Mouse (Mus musculus): Measurements from ENCODE around the gene Krtap16-1. TPM values are rescaled to one million over a fixed set of nuclear protein-coding genes. Genes with fewer than 3 reads are reported as not detected.

Krtap16-1 gene
- total RNA-seq, 2 experiments from 2014 or later, result not detected

GRCm38 (mm10) chr11:99965961-99966360 lies 20.4 kb downstream of the Krtap16-1 start:
- ATAC-seq (replicated peaks; ENCODE audit: poor library complexity, severe bottlenecking), result no peak

- ATAC-seq (replicated peaks; ENCODE audit: poor library complexity, severe bottlenecking), result no peak
Observed at GRCm38 (mm10) chr11:99964213-99964612, 22.2 kb downstream of the Krtap16-1 start.

DNA sequence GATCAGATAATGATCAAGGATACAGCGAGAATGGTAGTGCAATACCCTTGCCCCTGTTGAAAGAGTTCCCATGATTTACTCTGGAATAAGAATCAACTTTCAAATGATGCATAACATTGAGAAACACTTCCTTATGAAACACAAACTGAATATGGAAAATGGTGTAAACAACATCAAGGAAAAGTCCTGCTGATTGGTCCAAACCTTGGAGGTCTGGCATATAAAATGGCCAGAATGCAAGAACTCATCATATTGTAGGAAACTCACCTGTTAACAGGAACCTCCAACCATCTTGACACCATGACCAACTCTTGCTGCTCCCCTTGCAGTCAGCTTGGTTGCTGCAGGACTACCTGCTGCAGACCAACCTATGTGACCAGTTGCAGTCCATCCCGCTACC lies 38.2 kb downstream of the Krtap16-1 start, which contains the start of gene Krtap9-5:
TSS of gene Krtap9-5 (plus strand) at position 301 of the 400 bp plus-strand sequence.
- no peak for ATAC-seq (replicated peaks; ENCODE audit: poor library complexity, severe bottlenecking)

- ATAC-seq (replicated peaks; ENCODE audit: poor library complexity, severe bottlenecking), result no peak
Observed at GRCm38 (mm10) chr11:99937751-99938264, 48.6 kb downstream of the Krtap16-1 start.

DNA sequence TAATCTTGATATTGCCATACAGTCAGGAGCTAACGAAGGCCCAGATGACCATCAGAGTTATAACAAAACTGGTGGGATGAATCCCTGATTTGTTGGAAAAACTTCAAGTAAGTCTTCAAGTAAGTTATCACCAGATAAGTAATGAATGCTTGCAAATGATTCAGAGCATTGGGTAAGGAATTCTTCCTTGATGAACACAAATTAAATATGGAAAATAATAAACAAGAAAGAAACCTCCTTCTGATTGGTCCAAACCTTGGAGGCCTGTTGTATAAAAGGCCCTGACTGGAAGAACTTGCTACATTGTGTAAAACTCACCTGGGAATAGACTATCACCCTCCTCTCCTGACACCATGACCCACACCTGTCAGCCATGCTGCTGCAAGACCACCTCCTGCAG lies 50.4 kb downstream of the Krtap16-1 start, which contains the start of gene Krtap31-2:
TSS of gene Krtap31-2 (plus strand) at position 301 of the 400 bp plus-strand sequence.
- no peak for ATAC-seq (replicated peaks; ENCODE audit: poor library complexity, severe bottlenecking)

Other genes starting within 250 kb of the Krtap16-1 start
Only the 30 nearest of the 32 such genes appear.
- gene Krtap4-8, start 205.9 kb downstream of the Krtap16-1 start, total RNA-seq (2014; fragmentation: Nextera tagmentation), result not detected in 2 replicates
- not detected in 2 replicates for gene Krtap4-8, start 205.9 kb downstream of the Krtap16-1 start, total RNA-seq (2017)
- gene Krtap4-9, start 201.4 kb downstream of the Krtap16-1 start, total RNA-seq (2014; fragmentation: Nextera tagmentation), result not detected in 2 replicates
- not detected in 2 replicates for gene Krtap4-9, start 201.4 kb downstream of the Krtap16-1 start, total RNA-seq (2017)
- gene Gm11596, start 193.1 kb downstream of the Krtap16-1 start, total RNA-seq (2014; fragmentation: Nextera tagmentation), result not detected in 2 replicates
- gene Gm11596, start 193.1 kb downstream of the Krtap16-1 start, total RNA-seq (2017), result not detected in 2 replicates
- gene Gm11569, start 187.7 kb downstream of the Krtap16-1 start, total RNA-seq (2014; fragmentation: Nextera tagmentation), result not detected in 2 replicates
- gene Gm11569, start 187.7 kb downstream of the Krtap16-1 start, total RNA-seq (2017), result not detected in 2 replicates
- not detected in 2 replicates for gene Gm11554, start 182.2 kb downstream of the Krtap16-1 start, total RNA-seq (2014; fragmentation: Nextera tagmentation)
- gene Gm11554, start 182.2 kb downstream of the Krtap16-1 start, total RNA-seq (2017), result not detected in 2 replicates
- not detected in 2 replicates for gene Krtap4-13, start 176.7 kb downstream of the Krtap16-1 start, total RNA-seq (2014; fragmentation: Nextera tagmentation)
- gene Krtap4-13, start 176.7 kb downstream of the Krtap16-1 start, total RNA-seq (2017), result not detected in 2 replicates
- gene Gm11564, start 170.9 kb downstream of the Krtap16-1 start, total RNA-seq (2014; fragmentation: Nextera tagmentation), result not detected in 2 replicates
- not detected in 2 replicates for gene Gm11564, start 170.9 kb downstream of the Krtap16-1 start, total RNA-seq (2017)
- gene 2300003K06Rik, start 148.5 kb downstream of the Krtap16-1 start, total RNA-seq (2014; fragmentation: Nextera tagmentation), result not detected in 2 replicates
- not detected in 2 replicates for gene 2300003K06Rik, start 148.5 kb downstream of the Krtap16-1 start, total RNA-seq (2017)
- gene Krtap4-16, start 135.0 kb downstream of the Krtap16-1 start, total RNA-seq (2014; fragmentation: Nextera tagmentation), result not detected in 2 replicates
- gene Krtap4-16, start 135.0 kb downstream of the Krtap16-1 start, total RNA-seq (2017), result not detected in 2 replicates
- gene Gm11568, start 128.7 kb downstream of the Krtap16-1 start, total RNA-seq (2014; fragmentation: Nextera tagmentation), result not detected in 2 replicates
- not detected in 2 replicates for gene Gm11568, start 128.7 kb downstream of the Krtap16-1 start, total RNA-seq (2017)
- gene Gm11559, start 122.1 kb downstream of the Krtap16-1 start, total RNA-seq (2014; fragmentation: Nextera tagmentation), result not detected in 2 replicates
- gene Gm11559, start 122.1 kb downstream of the Krtap16-1 start, total RNA-seq (2017), result not detected in 2 replicates
- not detected in 2 replicates for gene Krtap9-1, start 113.2 kb downstream of the Krtap16-1 start, total RNA-seq (2014; fragmentation: Nextera tagmentation)
- not detected in 2 replicates for gene Krtap9-1, start 113.2 kb downstream of the Krtap16-1 start, total RNA-seq (2017)
- gene Gm11567, start 107.4 kb downstream of the Krtap16-1 start, total RNA-seq (2014; fragmentation: Nextera tagmentation), result not detected in 2 replicates
- not detected in 2 replicates for gene Gm11567, start 107.4 kb downstream of the Krtap16-1 start, total RNA-seq (2017)
- not detected in 2 replicates for gene Krtap31-1, start 78.7 kb downstream of the Krtap16-1 start, total RNA-seq (2014; fragmentation: Nextera tagmentation)
- not detected in 2 replicates for gene Krtap31-1, start 78.7 kb downstream of the Krtap16-1 start, total RNA-seq (2017)
- not detected in 2 replicates for gene Gm11565, start 71.8 kb downstream of the Krtap16-1 start, total RNA-seq (2014; fragmentation: Nextera tagmentation)
- not detected in 2 replicates for gene Gm11565, start 71.8 kb downstream of the Krtap16-1 start, total RNA-seq (2017)
- gene Krtap31-2, start 50.3 kb downstream of the Krtap16-1 start, total RNA-seq (2014; fragmentation: Nextera tagmentation), result not detected in 2 replicates
- gene Krtap31-2, start 50.3 kb downstream of the Krtap16-1 start, total RNA-seq (2017), result not detected in 2 replicates
- not detected in 2 replicates for gene Krtap9-5, start 38.1 kb downstream of the Krtap16-1 start, total RNA-seq (2014; fragmentation: Nextera tagmentation)
- gene Krtap9-5, start 38.1 kb downstream of the Krtap16-1 start, total RNA-seq (2017), result not detected in 2 replicates
- gene Krtap29-1, start 7.5 kb downstream of the Krtap16-1 start, total RNA-seq (2014; fragmentation: Nextera tagmentation), result not detected in 2 replicates
- gene Krtap29-1, start 7.5 kb downstream of the Krtap16-1 start, total RNA-seq (2017), result not detected in 2 replicates
- gene Krtap17-1, start 7.4 kb upstream of the Krtap16-1 start, total RNA-seq (2014; fragmentation: Nextera tagmentation), result not detected in 2 replicates
- not detected in 2 replicates for gene Krtap17-1, start 7.4 kb upstream of the Krtap16-1 start, total RNA-seq (2017)
- gene Krt33a, start 29.6 kb upstream of the Krtap16-1 start, total RNA-seq (2014; fragmentation: Nextera tagmentation), result not detected in 2 replicates
- not detected in 2 replicates for gene Krt33a, start 29.6 kb upstream of the Krtap16-1 start, total RNA-seq (2017)
- gene Krt33b, start 43.3 kb upstream of the Krtap16-1 start, total RNA-seq (2014; fragmentation: Nextera tagmentation), result not detected in 2 replicates
- not detected in 2 replicates for gene Krt33b, start 43.3 kb upstream of the Krtap16-1 start, total RNA-seq (2017)
- gene Krt34, start 55.0 kb upstream of the Krtap16-1 start, total RNA-seq (2014; fragmentation: Nextera tagmentation), result not detected in 2 replicates
- gene Krt34, start 55.0 kb upstream of the Krtap16-1 start, total RNA-seq (2017), result not detected in 2 replicates
- gene Krt31, start 64.0 kb upstream of the Krtap16-1 start, total RNA-seq (2014; fragmentation: Nextera tagmentation), result not detected in 2 replicates
- not detected in 2 replicates for gene Krt31, start 64.0 kb upstream of the Krtap16-1 start, total RNA-seq (2017)
- gene Krt32, start 101.6 kb upstream of the Krtap16-1 start, total RNA-seq (2014; fragmentation: Nextera tagmentation), result not detected in 2 replicates
- gene Krt32, start 101.6 kb upstream of the Krtap16-1 start, total RNA-seq (2017), result not detected in 2 replicates
- gene Krt35, start 109.6 kb upstream of the Krtap16-1 start, total RNA-seq (2014; fragmentation: Nextera tagmentation), result not detected in 2 replicates
- not detected in 2 replicates for gene Krt35, start 109.6 kb upstream of the Krtap16-1 start, total RNA-seq (2017)
- gene Krt36, start 119.0 kb upstream of the Krtap16-1 start, total RNA-seq (2014; fragmentation: Nextera tagmentation), result 0.39 TPM in 1 of 2 replicates, not detected in the other
- gene Krt36, start 119.0 kb upstream of the Krtap16-1 start, total RNA-seq (2017), result not detected in 2 replicates
- not detected in 2 replicates for gene Krt13, start 135.0 kb upstream of the Krtap16-1 start, total RNA-seq (2014; fragmentation: Nextera tagmentation)
- not detected in 2 replicates for gene Krt13, start 135.0 kb upstream of the Krtap16-1 start, total RNA-seq (2017)
- gene Krt15, start 149.3 kb upstream of the Krtap16-1 start, total RNA-seq (2014; fragmentation: Nextera tagmentation), result not detected in 2 replicates
- gene Krt15, start 149.3 kb upstream of the Krtap16-1 start, total RNA-seq (2017), result not detected in 2 replicates
- gene Krt19, start 162.1 kb upstream of the Krtap16-1 start, total RNA-seq (2014; fragmentation: Nextera tagmentation), result not detected in 2 replicates
- gene Krt19, start 162.1 kb upstream of the Krtap16-1 start, total RNA-seq (2017), result not detected in 2 replicates
- gene Krt9, start 206.6 kb upstream of the Krtap16-1 start, total RNA-seq (2014; fragmentation: Nextera tagmentation), result not detected in 2 replicates
- gene Krt9, start 206.6 kb upstream of the Krtap16-1 start, total RNA-seq (2017), result not detected in 2 replicates